Mouse (Mus musculus): ENCODE results near the gene Nutm1.
"Not testable (repeated sequence)": the region's sequence is repeated elsewhere in the genome, so short reads cannot be mapped to it uniquely, and the experiment has no call there.

Gene Nutm1

DNA sequence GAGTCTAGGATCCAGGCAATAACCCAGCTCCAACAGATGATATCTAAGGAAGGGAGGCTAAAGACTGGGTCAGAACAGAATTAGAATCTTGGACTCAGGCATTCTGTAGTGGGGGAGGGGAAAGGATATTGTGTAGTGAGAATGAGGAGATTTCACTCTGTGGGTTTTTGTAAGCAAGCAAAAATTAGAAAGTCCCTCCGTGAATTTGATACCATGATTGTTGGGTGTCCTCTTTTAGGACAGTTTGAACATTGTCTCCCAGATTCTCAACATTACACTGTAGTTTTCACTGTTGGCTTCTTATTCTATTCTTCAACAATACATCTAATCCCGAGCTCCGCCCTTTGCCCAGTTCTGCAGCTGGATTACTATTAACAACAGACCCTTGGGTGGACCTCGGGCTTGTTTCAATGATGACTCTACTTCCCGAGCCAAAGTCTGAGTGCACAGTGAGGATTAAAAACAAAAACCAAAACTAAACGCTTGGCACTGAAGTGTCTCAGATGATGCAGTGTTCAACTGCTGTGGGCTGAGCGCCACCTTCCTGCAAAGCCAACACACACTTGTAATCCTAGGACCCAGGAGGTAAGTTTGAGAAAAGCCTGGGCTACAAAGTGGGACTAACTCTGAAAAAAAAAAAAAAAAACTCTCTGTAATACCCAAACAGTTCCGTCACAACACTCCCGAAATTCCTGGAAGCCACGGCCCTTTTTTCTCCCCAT, at the start of gene Nutm1:
Gene Nutm1 (minus strand): TSS at position 51 of the 722 bp plus-strand sequence.
- in situ Hi-C loops (cut with MboI; ENCODE audit: low sequenced_read_pairs) = no loop called here

DNA sequence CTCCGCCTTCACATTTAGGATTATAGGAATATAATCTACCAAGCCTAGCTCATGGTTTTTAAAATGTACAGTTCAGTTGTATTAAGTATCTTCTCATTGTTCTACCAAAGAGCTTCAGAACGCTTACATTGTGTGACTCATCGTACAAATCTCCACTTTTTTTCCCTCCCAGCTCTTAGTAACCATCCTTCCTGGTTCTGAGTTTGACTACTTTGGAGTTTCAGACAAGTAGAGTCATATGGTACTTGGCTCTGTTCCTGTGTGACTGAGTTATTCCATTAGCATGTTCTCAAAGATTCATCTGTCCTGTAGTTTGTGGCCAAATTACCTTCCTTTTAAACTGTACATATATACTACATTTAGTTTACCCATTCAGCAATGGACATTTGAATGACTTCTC, 49.6 kb upstream of the Nutm1 start:
- in situ Hi-C loops (cut with MboI; ENCODE audit: low sequenced_read_pairs) = no loop called here

DNA sequence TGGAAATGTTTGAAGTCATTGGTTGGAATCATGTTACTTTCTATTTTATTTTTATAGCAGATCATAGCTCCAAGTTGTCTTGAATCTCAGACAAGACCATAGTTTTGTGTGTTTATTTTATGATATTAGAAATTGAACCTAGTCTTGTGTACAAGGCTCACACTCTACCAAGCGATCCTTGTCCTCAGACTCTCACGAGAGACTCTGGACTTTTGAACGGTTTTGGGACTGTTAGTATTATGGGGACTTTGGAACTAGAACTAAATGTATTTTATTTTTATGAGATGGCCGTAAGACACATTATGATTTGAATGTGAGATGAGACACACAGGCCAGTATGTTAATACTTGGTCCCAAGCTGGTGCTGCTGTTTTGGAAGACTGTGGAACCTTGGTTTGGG, 39.1 kb upstream of the Nutm1 start:
- in situ Hi-C loops (cut with MboI; ENCODE audit: low sequenced_read_pairs) = no loop called here

DNA sequence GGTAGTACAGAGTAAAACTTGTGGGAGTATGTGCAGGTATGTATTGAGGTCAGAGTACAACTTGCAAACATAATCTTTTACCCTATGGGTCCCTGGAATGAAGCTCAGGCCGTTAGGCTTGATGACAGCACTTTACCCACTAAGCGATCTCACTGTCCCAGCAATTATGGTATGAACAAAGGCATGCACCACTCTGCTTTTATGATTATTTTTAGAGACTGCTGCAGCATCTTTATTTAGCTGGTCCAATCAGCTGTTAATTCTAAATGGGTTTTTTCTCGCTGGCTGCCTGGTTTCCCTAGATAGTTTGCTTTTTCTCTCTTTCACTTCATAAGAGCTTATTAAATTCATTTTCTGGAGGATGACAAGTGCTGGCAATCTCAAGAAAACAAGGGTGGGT, 37.1 kb upstream of the Nutm1 start:
- in situ Hi-C loops (cut with MboI; ENCODE audit: low sequenced_read_pairs) = no loop called here

DNA sequence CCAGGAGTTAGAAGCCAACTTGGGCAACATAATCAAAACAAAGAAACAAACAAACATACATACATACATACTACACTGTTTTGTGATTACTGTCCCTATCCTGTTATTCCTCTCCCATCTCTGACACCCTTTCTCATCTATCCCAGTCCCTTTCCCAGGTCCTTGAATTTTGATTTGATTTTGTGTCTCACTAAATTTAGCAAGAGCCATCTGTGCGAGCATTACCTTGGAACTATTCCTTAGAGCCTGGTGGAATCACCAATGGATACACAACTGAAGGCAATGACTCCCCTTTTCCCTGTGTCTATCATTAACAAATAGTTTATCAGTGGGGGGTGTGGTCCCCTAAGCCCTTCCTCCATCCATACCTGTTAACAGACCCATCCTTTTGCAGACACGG, 33.7 kb upstream of the Nutm1 start:
- in situ Hi-C loops (cut with MboI; ENCODE audit: low sequenced_read_pairs) = no loop called here

DNA sequence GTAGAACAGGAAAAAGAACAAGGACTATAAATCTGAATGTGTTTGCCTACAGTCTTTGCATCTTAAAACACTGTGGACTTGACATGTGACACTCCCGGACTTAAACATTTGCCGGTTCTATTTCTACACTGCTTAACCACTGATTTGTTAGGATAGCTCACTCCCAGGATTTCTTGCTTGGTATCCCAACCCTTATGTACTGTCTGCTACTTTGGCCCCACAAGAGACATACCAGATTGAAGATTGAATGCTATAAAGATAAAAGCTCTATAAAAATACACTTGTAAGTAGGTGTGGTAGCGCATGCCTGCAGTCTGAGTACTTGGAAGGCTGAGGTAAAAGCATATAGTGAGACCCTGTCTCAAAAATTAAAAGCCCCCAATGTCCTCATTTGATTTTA, 30.4 kb upstream of the Nutm1 start:
- in situ Hi-C loops (cut with MboI; ENCODE audit: low sequenced_read_pairs) = no loop called here

DNA sequence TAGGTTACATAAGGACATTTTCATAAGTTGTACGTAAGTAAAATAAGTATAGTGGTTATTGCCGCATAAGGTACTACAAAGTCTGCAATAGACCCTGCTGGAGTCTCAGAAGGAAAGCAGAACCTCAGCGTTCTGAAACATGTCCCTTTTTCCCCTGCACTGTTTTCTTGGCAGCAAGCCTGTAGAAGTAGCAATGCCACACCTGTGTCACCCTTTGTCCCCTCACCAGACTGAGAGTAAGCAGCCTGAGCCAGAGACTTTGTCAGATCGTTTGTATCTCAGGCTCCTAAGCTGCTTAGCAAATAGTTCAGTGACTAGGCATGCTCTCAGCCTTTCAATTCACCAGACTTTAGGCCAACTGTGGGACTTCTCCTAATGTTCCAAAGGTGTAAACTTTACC, 28.0 kb upstream of the Nutm1 start:
- in situ Hi-C loops (cut with MboI; ENCODE audit: low sequenced_read_pairs) = no loop called here

DNA sequence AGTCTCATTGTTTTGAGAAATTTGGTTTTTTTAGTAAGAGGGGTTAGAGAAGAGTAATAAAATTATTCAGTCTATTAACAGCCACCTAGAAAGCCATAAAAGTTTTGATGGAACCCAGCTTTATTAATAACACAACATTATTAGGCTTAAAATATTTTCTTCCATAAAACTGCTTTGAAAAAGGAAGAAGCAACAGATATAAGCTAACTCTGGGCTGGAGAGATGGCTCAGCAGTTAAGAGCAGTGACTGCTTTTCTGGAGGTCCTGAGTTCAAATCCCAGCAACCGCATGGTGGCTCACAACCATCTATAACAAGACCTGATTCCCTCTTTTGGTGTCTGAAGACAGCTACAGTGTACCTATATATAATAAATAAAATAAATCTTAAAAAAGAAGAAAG, 27.0 kb upstream of the Nutm1 start:
- in situ Hi-C loops (cut with MboI; ENCODE audit: low sequenced_read_pairs) = not testable (repeated sequence)

DNA sequence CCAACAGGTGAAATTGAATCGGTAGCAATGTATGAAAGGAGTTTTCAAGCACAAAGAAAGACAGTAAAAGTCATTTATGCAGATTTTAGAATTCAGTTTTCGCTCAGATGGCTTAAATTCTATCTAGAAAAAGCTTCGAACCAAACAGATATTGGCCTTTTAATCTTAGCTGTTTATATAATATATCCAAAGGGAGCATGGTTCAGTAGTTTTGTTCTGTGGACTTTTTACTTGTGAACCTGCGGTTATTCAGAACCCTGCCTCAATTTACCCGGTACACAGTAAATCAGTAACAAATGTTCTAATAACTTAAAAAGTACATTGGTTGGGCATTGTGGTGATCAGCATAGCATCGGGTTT, 25.9 kb upstream of the Nutm1 start:
- in situ Hi-C loops (cut with MboI; ENCODE audit: low sequenced_read_pairs) = no loop called here

DNA sequence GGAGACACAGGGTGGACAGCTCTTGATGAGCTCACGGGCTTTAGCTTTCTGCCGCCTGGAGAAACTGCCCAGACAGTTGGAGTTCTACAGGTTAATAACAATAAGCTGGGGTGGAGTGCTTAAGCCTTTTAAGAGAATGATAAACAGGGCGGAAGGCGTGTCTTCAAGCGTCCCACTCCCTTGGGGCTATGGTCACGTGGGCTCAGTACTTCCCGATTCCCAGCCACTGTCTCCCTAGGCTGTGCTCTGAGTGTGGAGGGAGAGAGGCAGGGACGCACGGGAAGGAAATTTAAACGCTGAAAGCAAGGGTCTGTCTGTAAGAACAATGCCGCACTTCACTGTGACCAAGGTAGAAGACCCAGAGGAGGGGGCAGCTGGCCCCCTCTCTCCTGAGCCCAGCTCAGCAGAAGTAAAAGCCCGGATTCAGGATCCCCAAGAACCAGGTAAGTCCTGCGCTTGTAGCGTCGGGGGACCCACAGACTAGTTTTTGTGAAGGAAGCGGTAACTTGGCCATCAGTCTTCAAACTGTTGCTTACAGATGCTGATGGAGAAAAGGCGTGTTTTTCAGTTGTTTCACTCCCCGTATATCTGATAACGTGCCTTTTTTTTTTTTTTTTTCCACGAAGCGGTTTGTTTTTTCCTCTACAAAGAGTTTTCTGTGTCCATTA, 25.4 kb upstream of the Nutm1 start:
- in situ Hi-C loops (cut with MboI; ENCODE audit: low sequenced_read_pairs) = no loop called here

DNA sequence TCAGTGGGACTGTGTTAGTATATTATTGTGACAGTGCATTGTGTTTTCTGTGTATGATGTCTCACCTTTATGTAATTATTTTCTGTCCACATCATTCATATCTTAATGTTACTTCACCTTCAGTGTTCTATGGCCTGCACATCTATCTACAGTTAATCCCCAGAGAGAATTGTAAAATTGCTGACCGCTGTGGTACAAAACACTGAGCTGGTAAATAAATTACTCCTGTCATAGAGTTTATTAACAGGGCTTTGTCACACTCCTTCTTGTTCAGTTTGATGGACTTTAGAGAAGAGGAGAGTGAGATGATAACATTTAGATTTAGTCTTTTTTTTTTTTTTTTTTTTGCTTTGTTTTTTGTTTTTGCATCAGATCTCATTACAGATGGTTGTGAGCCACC, 23.8 kb upstream of the Nutm1 start:
- in situ Hi-C loops (cut with MboI; ENCODE audit: low sequenced_read_pairs) = no loop called here

DNA sequence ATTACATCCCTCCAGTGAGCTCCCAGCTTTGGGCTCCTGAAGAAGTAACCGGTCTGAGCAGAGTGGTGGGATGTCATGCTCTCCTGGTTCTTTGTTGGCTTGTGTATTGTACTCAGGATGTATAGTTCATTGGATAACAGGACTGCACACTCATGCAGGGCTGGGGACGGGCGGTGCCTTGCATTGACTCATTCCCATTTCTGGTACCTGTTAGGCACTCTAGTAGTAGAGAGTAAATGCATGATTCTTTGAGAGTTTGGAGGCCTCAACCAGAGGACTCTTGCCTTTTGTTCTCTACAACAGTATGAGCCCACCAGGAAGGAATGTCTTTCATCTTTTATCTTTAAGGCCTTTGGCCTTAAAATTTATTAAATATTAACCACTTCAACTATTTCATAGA, 17.8 kb upstream of the Nutm1 start:
- in situ Hi-C loops (cut with MboI; ENCODE audit: low sequenced_read_pairs) = no loop called here

DNA sequence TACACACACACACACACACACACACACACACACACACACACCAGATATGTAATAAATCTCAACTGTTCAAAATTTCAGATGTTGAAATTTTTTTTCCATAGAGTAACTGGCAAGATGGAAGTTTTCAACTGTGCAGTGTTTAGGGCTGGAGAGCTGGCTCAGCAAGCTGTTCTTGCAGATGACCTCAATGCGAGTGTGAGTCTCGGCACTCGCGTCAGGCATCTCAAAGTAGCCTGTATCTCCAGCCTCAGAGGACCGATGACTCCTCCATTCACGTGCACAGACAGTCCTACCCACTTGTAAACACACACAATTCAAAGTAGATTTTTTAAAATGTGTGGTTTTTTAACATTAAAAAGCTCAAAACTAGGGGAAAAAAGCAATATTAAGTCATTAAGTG, 14.4 kb upstream of the Nutm1 start:
- in situ Hi-C loops (cut with MboI; ENCODE audit: low sequenced_read_pairs) = no loop called here

DNA sequence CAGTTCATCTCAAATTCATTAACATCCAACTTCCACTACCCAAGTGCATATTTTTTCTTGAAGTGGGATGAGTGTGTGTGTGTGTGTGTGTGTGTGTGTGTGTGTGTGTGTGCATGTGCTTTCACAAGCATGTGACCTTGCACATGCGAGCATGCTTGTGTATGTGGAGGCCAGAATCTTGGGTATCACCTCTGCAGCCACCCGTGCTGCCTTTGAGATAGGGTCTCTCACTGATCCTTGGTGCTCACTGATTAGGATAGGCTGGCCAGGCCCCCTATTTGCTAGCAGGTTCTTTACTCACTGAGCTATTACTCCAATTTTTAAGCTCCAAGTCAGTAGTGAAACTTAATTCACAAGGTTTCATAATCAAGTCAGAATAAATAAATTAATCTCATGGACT, 13.8 kb upstream of the Nutm1 start:
- in situ Hi-C loops (cut with MboI; ENCODE audit: low sequenced_read_pairs) = no loop called here

DNA sequence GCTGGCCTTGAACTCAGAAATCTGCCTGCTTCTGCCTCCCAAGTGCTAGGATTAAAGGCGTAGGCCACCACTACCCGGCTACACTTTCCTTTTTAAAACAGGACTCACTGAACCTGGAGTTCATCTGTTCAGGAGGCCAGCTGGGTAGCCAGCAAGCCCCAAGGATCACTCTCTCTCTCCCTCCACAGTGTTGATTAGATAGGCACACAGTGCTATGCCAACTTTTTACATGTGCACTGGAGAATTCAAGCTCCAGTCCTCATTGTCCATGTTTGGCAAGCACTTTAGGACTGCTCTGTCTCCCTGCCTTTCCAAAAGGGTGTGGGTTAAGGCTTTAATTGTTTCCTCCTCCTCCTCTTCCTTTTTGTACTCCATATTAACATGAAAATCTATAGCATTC, 10.9 kb upstream of the Nutm1 start:
- in situ Hi-C loops (cut with MboI; ENCODE audit: low sequenced_read_pairs) = no loop called here

DNA sequence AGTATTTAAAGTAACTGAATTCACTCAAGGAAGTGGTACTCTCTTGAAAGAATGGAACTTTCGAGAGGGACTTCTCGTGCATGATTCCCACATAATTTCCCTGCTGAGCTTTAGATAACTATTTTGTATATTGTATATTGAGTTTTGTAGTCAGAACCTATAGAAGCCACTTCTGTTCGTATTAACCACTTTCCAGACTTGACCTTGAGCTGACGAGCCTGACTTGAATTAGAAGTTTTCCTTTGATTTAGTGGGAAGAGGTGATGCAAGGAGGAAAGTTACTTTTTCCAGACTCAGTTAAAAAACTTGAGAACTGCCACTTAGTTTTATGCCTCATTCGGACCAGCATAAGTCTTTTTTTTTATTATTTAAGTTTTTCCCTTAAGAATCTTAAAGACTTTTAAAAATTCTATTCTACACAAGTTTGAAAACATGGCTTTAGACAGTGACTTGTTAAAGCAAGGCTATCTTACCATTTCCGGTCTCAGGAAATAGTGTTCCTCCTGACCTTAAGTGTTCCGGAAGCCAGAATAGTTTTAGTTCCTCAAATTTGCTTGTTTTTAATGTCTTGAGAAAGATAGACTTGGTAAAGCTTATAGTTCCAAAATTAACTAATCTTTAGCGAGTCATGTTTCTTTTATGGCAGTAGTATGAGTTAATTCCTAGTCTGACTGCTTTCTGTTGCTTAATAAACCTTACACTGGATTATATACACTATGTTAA, 8.6 kb upstream of the Nutm1 start:
- in situ Hi-C loops (cut with MboI; ENCODE audit: low sequenced_read_pairs) = loop anchor here (10.0 kb wide), 1 partner anchor 207 kb away; no protein-coding TSS in a partner anchor

DNA sequence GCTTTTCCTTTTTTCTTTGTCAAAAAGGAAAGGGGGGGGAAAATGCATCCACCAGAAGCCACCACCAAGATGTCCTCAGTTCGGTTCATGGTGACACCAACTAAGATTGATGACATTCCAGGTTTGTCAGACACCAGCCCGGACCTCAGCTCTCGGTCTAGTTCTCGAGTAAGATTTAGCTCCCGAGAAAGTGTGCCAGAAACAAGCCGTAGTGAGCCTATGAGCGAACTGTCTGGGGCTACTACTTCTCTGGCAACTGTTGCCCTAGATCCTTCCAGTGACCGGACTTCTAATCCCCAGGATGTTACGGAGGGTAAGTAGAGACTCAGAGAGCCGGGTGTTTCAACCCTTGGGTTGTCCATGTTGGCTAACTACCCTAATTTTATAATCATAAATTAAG, 7.7 kb upstream of the Nutm1 start:
- in situ Hi-C loops (cut with MboI; ENCODE audit: low sequenced_read_pairs) = loop anchor here (10.0 kb wide), 1 partner anchor 208 kb away; no protein-coding TSS in a partner anchor

DNA sequence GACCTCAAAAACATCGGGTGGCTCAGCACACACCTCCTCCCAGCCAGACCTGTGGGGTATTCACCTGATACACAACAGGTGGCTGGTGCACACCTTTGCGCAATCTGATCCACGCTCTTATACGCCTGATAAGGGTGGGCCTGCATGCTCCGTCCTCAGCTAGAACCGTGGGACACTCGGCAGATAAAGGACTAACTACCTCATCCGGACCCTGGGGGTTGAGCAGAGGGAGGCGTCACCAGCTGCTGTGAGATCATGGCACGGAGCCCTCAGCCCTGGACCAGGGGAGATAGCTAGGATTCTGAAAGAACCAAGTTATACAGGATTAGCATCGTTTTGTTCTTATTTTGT, 7.1 kb upstream of the Nutm1 start, which contains the start of gene Gm21985:
Gene Gm21985 (plus strand): TSS at position 73 of the 351 bp plus-strand sequence.
- in situ Hi-C loops (cut with MboI; ENCODE audit: low sequenced_read_pairs) = loop anchor here (10.0 kb wide), 1 partner anchor 209 kb away; no protein-coding TSS in a partner anchor

DNA sequence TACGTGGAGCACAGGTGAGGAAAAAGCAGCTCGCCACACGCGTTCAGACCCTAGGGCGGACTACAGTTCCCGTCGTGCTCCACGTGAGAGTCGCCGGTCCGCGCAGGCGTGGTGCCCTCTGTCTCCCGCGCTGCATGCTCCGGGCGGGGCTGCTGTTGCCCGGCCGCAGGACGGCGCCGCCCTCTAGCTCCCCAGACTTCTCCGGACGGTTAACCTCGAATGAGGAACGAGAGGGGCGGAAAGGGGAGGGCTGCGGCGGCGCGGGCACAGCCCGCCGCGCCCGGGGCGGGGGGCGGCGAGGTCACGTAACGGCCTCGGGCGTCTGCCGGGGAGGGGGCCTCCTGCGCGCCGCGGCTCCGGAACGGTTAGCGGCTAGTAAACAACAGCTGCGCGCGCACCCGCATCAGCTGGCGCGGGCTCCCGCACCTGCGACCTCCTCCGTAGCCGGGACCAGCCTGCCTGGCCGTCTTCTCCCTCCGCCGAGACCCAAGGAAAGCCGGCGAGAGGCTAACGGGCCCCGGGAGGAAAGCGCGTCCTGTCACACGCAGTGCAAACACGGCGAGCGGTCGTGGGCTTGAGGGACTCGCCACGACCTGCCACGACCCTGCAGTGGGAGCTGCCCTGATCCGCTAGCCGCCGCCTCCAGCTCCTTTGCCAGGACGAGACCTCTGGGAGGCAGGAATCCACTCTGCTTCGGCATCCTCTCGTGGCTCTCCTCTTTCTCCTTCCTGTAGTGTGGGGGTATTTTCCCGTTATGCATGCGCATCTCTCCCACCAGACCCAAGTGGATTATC, 6.6 kb upstream of the Nutm1 start, which contains the start of gene Slc12a6:
Gene Slc12a6 (plus strand): TSS at position 378 of the 794 bp plus-strand sequence.
- in situ Hi-C loops (cut with MboI; ENCODE audit: low sequenced_read_pairs) = loop anchor here (10.0 kb wide), 1 partner anchor 209 kb away; no protein-coding TSS in a partner anchor

DNA sequence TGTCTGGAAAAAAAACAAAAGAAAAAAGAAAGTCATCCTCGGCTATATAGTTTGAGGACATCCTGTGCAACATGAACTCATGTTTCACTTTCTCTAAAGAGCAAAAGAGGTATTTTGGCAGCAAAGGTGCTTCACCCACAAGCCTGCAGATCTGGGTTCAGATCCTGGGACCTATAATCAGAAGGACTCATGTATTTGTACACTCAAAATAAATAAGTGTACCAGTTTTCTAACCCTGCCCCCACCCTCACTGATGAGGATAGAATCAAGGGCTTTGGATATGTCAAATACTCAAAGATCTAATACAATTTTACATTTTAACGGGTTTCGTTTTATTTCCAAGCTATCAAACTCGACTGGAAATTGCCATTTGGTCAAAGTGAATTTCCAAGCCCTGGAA, 5.3 kb upstream of the Nutm1 start:
- in situ Hi-C loops (cut with MboI; ENCODE audit: low sequenced_read_pairs) = loop anchor here (10.0 kb wide), 1 partner anchor 210 kb away; no protein-coding TSS in a partner anchor

DNA sequence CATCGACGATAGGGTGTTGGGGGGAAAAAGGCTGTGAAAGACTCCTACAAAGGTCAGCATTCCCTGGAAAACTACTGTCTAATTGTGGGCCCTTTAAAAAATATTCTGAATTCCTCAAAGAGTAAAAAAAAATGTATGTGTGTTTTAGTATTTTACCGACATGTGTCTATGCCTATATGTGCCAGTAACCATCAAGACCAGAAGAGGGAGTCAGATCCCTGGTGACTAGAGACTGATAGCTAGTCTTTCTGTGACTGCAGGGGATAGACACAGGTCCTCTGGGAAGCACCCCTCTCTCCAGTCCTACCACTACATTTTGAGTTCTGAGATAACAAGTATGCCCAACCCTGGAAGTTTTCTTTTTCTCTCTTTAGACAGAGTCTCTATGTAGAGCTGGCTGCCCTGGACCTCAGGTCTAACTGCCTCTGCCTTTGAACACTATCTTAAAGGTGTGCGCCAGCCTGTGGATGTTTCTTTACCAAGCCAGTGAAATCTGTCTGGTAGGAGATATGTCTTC, 3.7 kb upstream of the Nutm1 start:
- in situ Hi-C loops (cut with MboI; ENCODE audit: low sequenced_read_pairs) = loop anchor here (10.0 kb wide), 1 partner anchor 212 kb away; no protein-coding TSS in a partner anchor

Measured in CH12F3 (cell line).